Mouse (Mus musculus): ENCODE measurements at regions not wholly inside any gene's neighbourhood (a gene's known extent, or its start where the extent isn't known, plus 50 kb on each side); places are given as distances from the start of the nearest gene placed in this dataset.

- TF ChIP-seq CTCF (IDR thresholded peaks at IDR 0.05; ENCODE audit: borderline replicate concordance, insufficient read depth, low read length), result no peak
- TF ChIP-seq POLR2A (IDR thresholded peaks at IDR 0.05; ENCODE audit: low read depth, low read length), result no peak
These were observed 141.1 kb upstream of the Usp9x start for GRCm38 (mm10) chrX:12930242-12930641.
